13 mouse cellular contexts compared by ENCODE assay signal in the genomic region with DNA sequence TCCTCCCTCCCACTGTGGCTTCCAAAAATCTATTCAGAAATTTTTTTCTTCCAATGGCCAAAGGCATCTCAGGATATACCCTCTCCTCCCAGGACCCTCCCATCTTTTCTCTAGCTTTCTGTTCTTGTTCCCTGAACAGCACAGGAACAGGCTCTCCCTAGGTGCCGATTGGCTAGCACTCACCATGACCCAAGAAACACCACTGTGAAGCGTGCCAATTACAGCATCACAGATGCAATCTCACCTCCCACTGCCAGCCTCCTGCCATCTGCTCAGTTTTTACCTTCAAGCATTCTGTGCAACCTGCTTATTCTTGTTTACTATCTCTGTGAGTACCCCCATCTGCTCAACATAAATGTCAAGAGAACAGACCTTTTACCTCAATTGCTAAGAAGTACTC.
A peak's percentile ranks its signal among the peaks of the same experiment; 100 is the strongest.
DNase-seq lines count a peak whose midpoint lies in the region.
"Had no signal": no experiment of that assay in that cellular context is flagged by ENCODE, and none has a peak within 500 bp of the region (broad histone marks: within the 10 kb centered on the region; RNA-seq: fewer than 3 reads in every experiment).

No protein-coding gene starts in this region.

- intact Hi-C loops in left cerebral cortex, postnatal 25 days (cut with DNase I) = no loop called here

- peak; percentile 12 for DNase-seq in layer of hippocampus, adult 11-12 months (ENCODE audit: low spot score)
- no peak for DNase-seq in layer of hippocampus, adult 9-10 months (ENCODE audit: low spot score)
- peak; percentile 93 for DNase-seq in cerebellum, adult 11-12 months
- DNase-seq in cerebellum, adult 9-11 months = peak; percentile 94
- peak; percentile 28 to 56 for DNase-seq in left cerebral cortex, postnatal 25 days (ENCODE audit: low spot score in 2 of 2)
- no peak for DNase-seq in testis, postnatal 14 days (ENCODE audit: low spot score)
- no peak for DNase-seq in gastrocnemius, adult 18-20 months (ENCODE audit: low spot score)
- no peak for DNase-seq in adrenal gland, postnatal 36 days
- DNase-seq: heart, adult 2 months; heart, postnatal 10 days; liver; lung, embryonic 14.5 days; retina, postnatal 1 day had no signal

Comparison
In these comparisons a context has a peak if more than half of its experiments do, and no peak if none do; other contexts are left out.
1. DNase-seq: peak in layer of hippocampus, adult 11-12 months (single experiment), cerebellum, adult 11-12 months (single experiment), cerebellum, adult 9-11 months (single experiment) and left cerebral cortex, postnatal 25 days (2 of 2); none in layer of hippocampus, adult 9-10 months (single experiment), testis, postnatal 14 days (single experiment), gastrocnemius, adult 18-20 months (single experiment) and adrenal gland, postnatal 36 days (0 of 2).